Mouse (Mus musculus): Measurements from ENCODE around the gene Atp8b4.

GRCm38 (mm10) chr2:126475681-126476410 lies 24.6 kb downstream of the Atp8b4 start:
- TF ChIP-seq POLR2A (IDR thresholded peaks at IDR 0.05; ENCODE audit: low read depth, low read length): no peak
- TF ChIP-seq CTCF (conservative IDR thresholded peaks at IDR 0.05; ENCODE audit: insufficient read depth, insufficient read length, low read depth, low read length): no peak

Data from kidney, adult 2 months (tissue).